Mouse (Mus musculus): ENCODE data around the gene Aurkb. TPM values are rescaled to one million over a fixed set of nuclear protein-coding genes. Genes with fewer than 3 reads are reported as not detected.

Aurkb gene
- 6.3 TPM for polyA plus RNA-seq (2014; fragmentation: Illumina TruSeq; extraction: RNeasy Lipid Tissue Mini Kit (QIAGEN cat#74804); ENCODE audit: low replicate concordance)

GRCm38 (mm10) chr11:69045531-69046394, at the start of gene Aurkb:
Gene Aurkb, plus strand, starts transcription at chr11:69045647.

GRCm38 (mm10) chr11:69008182-69009121, 37.0 kb upstream of the Aurkb start, which contains the start of gene Pfas:
Gene Pfas, minus strand, starts transcription at chr11:69008460.

DNA sequence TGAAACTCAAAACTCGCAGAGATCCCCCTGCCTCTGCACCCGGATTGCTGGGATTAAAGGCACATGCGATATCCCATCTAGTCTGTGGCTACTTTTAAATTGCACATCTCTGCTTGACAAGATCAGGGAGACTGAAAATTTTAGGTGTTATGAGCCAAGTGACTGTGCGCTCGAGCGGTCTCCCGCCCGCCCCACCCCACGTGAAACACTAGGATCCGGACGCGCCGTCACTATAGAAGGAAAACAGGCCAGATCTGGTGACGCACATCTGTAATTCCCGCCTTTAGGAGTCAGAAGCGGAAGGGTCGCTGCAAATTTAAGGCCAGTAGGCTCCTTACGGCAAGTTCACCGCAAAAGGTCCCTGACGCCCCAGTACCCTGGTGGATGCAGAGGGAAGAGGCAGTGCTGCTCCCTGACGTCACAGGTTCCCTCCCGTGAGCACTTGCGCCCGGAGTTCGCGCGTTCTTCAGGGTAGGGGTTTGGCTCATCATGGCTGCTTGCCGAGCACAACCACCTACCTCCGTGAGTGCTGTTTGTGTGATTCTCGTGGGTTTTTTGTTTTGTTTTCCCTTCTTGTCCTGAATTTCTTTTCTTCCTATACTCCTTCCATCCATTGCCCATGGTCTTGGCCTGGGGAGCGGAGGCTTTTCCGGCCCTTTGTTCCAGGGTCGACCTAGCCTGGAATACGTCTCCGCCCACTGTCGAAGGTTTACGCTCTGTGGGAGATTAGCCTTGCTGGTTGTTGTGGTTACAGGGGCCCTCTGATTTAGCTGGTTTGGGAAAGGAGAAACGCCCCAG, 29.6 kb upstream of the Aurkb start, which contains the start of gene Ctc1:
TSS of gene Ctc1 (plus strand) at position 268 of the 798 bp plus-strand sequence.

DNA sequence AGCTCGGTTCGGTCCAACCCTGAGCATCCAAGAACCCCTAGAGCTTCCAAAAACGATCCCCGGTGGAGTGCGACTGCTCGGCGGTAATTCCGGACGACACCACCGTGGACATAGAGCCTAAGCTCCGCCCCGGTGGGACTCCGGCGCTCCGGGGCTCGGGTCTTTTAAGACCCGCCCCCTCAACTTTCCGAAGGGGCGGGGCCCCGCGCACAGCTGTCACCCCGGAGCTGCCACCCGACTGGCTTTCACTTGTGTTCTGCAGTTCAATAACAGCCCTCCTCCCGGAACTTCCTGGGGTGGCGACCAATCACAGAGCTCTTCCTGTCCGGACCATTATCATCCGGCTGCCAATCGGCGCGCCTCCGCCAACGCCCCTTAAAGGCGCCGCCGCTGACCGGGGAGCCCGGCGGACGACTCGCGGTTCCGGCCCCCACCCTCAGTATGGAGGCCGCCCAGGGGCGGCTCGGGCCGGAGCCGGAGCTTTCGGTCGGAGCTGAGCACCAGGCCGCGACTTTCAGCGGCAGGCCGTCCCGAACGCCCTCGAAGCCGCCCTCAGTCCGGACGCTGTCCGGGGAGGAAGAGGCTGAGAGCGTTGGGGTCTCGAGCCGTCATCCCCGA, 14.0 kb downstream of the Aurkb start, which contains the start of gene Borcs6:
TSS of gene Borcs6 (plus strand) at position 361 of the 618 bp plus-strand sequence.

GRCm38 (mm10) chr11:69070590-69071222, 25.3 kb downstream of the Aurkb start, which contains the start of gene Tmem107:
Gene Tmem107, plus strand, starts transcription at chr11:69070806.

GRCm38 (mm10) chr11:69088103-69088855, 42.8 kb downstream of the Aurkb start, which contains the start of gene Vamp2:
Gene Vamp2, plus strand, starts transcription at chr11:69088490.

GRCm38 (mm10) chr11:69094697-69095429, 49.4 kb downstream of the Aurkb start, which contains the start of gene Per1:
Gene Per1, plus strand, starts transcription at chr11:69095217.

Other genes with a start within 250 kb of the Aurkb start
- gene Ndel1, start 173.8 kb upstream of the Aurkb start, polyA plus RNA-seq (2014; fragmentation: Illumina TruSeq; extraction: RNeasy Lipid Tissue Mini Kit (QIAGEN cat#74804); ENCODE audit: low replicate concordance): 79.4 TPM
- not detected for gene Rnf222, start 157.1 kb upstream of the Aurkb start, polyA plus RNA-seq (2014; fragmentation: Illumina TruSeq; extraction: RNeasy Lipid Tissue Mini Kit (QIAGEN cat#74804); ENCODE audit: low replicate concordance)
- 49.2 TPM for gene Rpl26, start 144.1 kb upstream of the Aurkb start, polyA plus RNA-seq (2014; fragmentation: Illumina TruSeq; extraction: RNeasy Lipid Tissue Mini Kit (QIAGEN cat#74804); ENCODE audit: low replicate concordance)
- not detected for gene Odf4, start 118.6 kb upstream of the Aurkb start, polyA plus RNA-seq (2014; fragmentation: Illumina TruSeq; extraction: RNeasy Lipid Tissue Mini Kit (QIAGEN cat#74804); ENCODE audit: low replicate concordance)
- 1.0 TPM for gene Arhgef15, start 88.2 kb upstream of the Aurkb start, polyA plus RNA-seq (2014; fragmentation: Illumina TruSeq; extraction: RNeasy Lipid Tissue Mini Kit (QIAGEN cat#74804); ENCODE audit: low replicate concordance)
- 7.0 TPM for gene Slc25a35, start 77.5 kb upstream of the Aurkb start, polyA plus RNA-seq (2014; fragmentation: Illumina TruSeq; extraction: RNeasy Lipid Tissue Mini Kit (QIAGEN cat#74804); ENCODE audit: low replicate concordance)
- gene Rangrf, start 70.5 kb upstream of the Aurkb start, polyA plus RNA-seq (2014; fragmentation: Illumina TruSeq; extraction: RNeasy Lipid Tissue Mini Kit (QIAGEN cat#74804); ENCODE audit: low replicate concordance): 3.4 TPM
- 4.7 TPM for gene Pfas, start 37.2 kb upstream of the Aurkb start, polyA plus RNA-seq (2014; fragmentation: Illumina TruSeq; extraction: RNeasy Lipid Tissue Mini Kit (QIAGEN cat#74804); ENCODE audit: low replicate concordance)
- 1.7 TPM for gene Ctc1, start 29.7 kb upstream of the Aurkb start, polyA plus RNA-seq (2014; fragmentation: Illumina TruSeq; extraction: RNeasy Lipid Tissue Mini Kit (QIAGEN cat#74804); ENCODE audit: low replicate concordance)
- 2.3 TPM for gene Borcs6, start 14.1 kb downstream of the Aurkb start, polyA plus RNA-seq (2014; fragmentation: Illumina TruSeq; extraction: RNeasy Lipid Tissue Mini Kit (QIAGEN cat#74804); ENCODE audit: low replicate concordance)
- gene Tmem107, start 25.2 kb downstream of the Aurkb start, polyA plus RNA-seq (2014; fragmentation: Illumina TruSeq; extraction: RNeasy Lipid Tissue Mini Kit (QIAGEN cat#74804); ENCODE audit: low replicate concordance): 1.7 TPM
- 53.2 TPM for gene Vamp2, start 42.8 kb downstream of the Aurkb start, polyA plus RNA-seq (2014; fragmentation: Illumina TruSeq; extraction: RNeasy Lipid Tissue Mini Kit (QIAGEN cat#74804); ENCODE audit: low replicate concordance)
- gene Per1, start 49.6 kb downstream of the Aurkb start, polyA plus RNA-seq (2014; fragmentation: Illumina TruSeq; extraction: RNeasy Lipid Tissue Mini Kit (QIAGEN cat#74804); ENCODE audit: low replicate concordance): not detected
- not detected for gene Hes7, start 74.8 kb downstream of the Aurkb start, polyA plus RNA-seq (2014; fragmentation: Illumina TruSeq; extraction: RNeasy Lipid Tissue Mini Kit (QIAGEN cat#74804); ENCODE audit: low replicate concordance)
- gene 9130213A22Rik, start 76.9 kb downstream of the Aurkb start, polyA plus RNA-seq (2014; fragmentation: Illumina TruSeq; extraction: RNeasy Lipid Tissue Mini Kit (QIAGEN cat#74804); ENCODE audit: low replicate concordance): not detected
- gene Aloxe3, start 80.2 kb downstream of the Aurkb start, polyA plus RNA-seq (2014; fragmentation: Illumina TruSeq; extraction: RNeasy Lipid Tissue Mini Kit (QIAGEN cat#74804); ENCODE audit: low replicate concordance): not detected
- gene Alox12b, start 111.3 kb downstream of the Aurkb start, polyA plus RNA-seq (2014; fragmentation: Illumina TruSeq; extraction: RNeasy Lipid Tissue Mini Kit (QIAGEN cat#74804); ENCODE audit: low replicate concordance): not detected
- gene Alox8, start 152.2 kb downstream of the Aurkb start, polyA plus RNA-seq (2014; fragmentation: Illumina TruSeq; extraction: RNeasy Lipid Tissue Mini Kit (QIAGEN cat#74804); ENCODE audit: low replicate concordance): not detected
- not detected for gene Gucy2e, start 191.4 kb downstream of the Aurkb start, polyA plus RNA-seq (2014; fragmentation: Illumina TruSeq; extraction: RNeasy Lipid Tissue Mini Kit (QIAGEN cat#74804); ENCODE audit: low replicate concordance)

All from small intestine, adult 10 weeks (tissue).